ENCODE assay signal across 8 mouse cellular contexts in genomic region chr1:127204817-127205485, GRCm38 (mm10). TPM values are rescaled to one million over a fixed set of nuclear protein-coding genes. Genes with fewer than 3 reads are reported as not detected.
A peak's percentile ranks its signal among the peaks of the same experiment; 100 is the strongest.
DNase-seq lines count a peak whose midpoint lies in the region; ATAC-seq and TF ChIP-seq lines count a peak whose summit lies in the region.

Gene Mgat5, plus strand, starts transcription at chr1:127205015.

- no peak for TF ChIP-seq CTCF in bone marrow macrophage, adult 2 months (IDR thresholded peaks at IDR 0.05; ENCODE audit: low read depth, low read length)
- 0 out of 2 replicates have a peak, but pooled peaks have one; percentile 5 for TF ChIP-seq CTCF in embryonic fibroblast, embryonic 13.5 days (IDR thresholded peaks at IDR 0.05; ENCODE audit: borderline replicate concordance, insufficient read depth, low read length)

- peaks cover 35% of the 10 kb centered on the region for H3K4me1 ChIP-seq in bone marrow macrophage, adult 2 months (ENCODE audit: control insufficient read depth, insufficient read depth, low read length)
- H3K4me1 ChIP-seq in embryonic fibroblast, embryonic 13.5 days (ENCODE audit: control insufficient read depth, insufficient read depth, low read length): peaks cover 3% of the 10 kb centered on the region; the same call in 1 of the 2 replicates
- H3K4me1 ChIP-seq in heart, embryonic 10.5 days: peaks cover 16% of the 10 kb centered on the region
- H3K4me1 ChIP-seq in kidney, embryonic 15.5 days: peaks cover 48% of the 10 kb centered on the region

- peak within 1 kb of the TSS; percentile 85 for H3K4me3 ChIP-seq in bone marrow macrophage, adult 2 months (ENCODE audit: insufficient read depth, low read length)
- peak within 1 kb of the TSS; percentile 75 for H3K4me3 ChIP-seq in embryonic fibroblast, embryonic 13.5 days (ENCODE audit: insufficient read depth, low read length)
- peak within 1 kb of the TSS; percentile 71 for H3K4me3 ChIP-seq in heart, embryonic 10.5 days
- peak within 1 kb of the TSS; percentile 87 for H3K4me3 ChIP-seq in kidney, embryonic 15.5 days (replicated peaks)

- no peaks in the 10 kb centered on the region for H3K9me3 ChIP-seq in heart, embryonic 10.5 days
- H3K9me3 ChIP-seq in kidney, embryonic 15.5 days (replicated peaks): no peaks in the 10 kb centered on the region

- under 1% methylated on average over 51 of the region's 51 CpGs for WGBS in heart, embryonic 10.5 days
- under 1% methylated on average over 51 of the region's 51 CpGs for WGBS in kidney, embryonic 15.5 days

- no peak for TF ChIP-seq POLR2A in bone marrow macrophage, adult 2 months (IDR thresholded peaks at IDR 0.05; ENCODE audit: borderline replicate concordance, low read depth, low read length)
- peak; percentile 78 for TF ChIP-seq POLR2A in embryonic fibroblast, embryonic 13.5 days (IDR thresholded peaks at IDR 0.05; ENCODE audit: low read depth, low read length)

- ATAC-seq in kidney, embryonic 15.5 days (replicated peaks; ENCODE audit: low FRiP score): peak; percentile 93
- peak; percentile 83 for ATAC-seq in monocyte, adult 5-6 weeks (replicated peaks; ENCODE audit: insufficient number of reproducible peaks, low FRiP score, low TSS enrichment, poor library complexity, severe bottlenecking)

- no peaks in the 10 kb centered on the region for H3K27me3 ChIP-seq in heart, embryonic 10.5 days (ENCODE audit: insufficient read depth, poor library complexity, severe bottlenecking)
- H3K27me3 ChIP-seq in kidney, embryonic 15.5 days: no peaks in the 10 kb centered on the region

- peak within 1 kb of the TSS; percentile 96 for H3K4me2 ChIP-seq in kidney, embryonic 15.5 days

- H3K36me3 ChIP-seq in heart, embryonic 10.5 days: no peaks in the 10 kb centered on the region
- H3K36me3 ChIP-seq in kidney, embryonic 15.5 days: no peaks in the 10 kb centered on the region

- DNase-seq in A20 (ENCODE audit: low read depth, low spot score) (peak; percentile 95), liver (peak; percentile 88)
- DNase-seq in heart, embryonic 10.5 days (ENCODE audit: low spot score): peak; percentile 97
- peak; percentile 81 to 89 for DNase-seq in spleen, postnatal 4 days (ENCODE audit: low spot score in 2 of 2)

- H3K9ac ChIP-seq in kidney, embryonic 15.5 days: peak within 1 kb of the TSS; percentile 82

- H3K27ac ChIP-seq in bone marrow macrophage, adult 2 months (ENCODE audit: insufficient read depth, low read depth, low read length): peak within 1 kb of the TSS; percentile 91
- H3K27ac ChIP-seq in embryonic fibroblast, embryonic 13.5 days (ENCODE audit: insufficient read depth, low read length): peak within 1 kb of the TSS; percentile 95
- H3K27ac ChIP-seq in heart, embryonic 10.5 days: peak within 1 kb of the TSS; percentile 93
- H3K27ac ChIP-seq in kidney, embryonic 15.5 days: peak within 1 kb of the TSS; percentile 99

RNA-seq across cellular contexts. Expression of gene Mgat5, which starts in this region (rescaled TPM):
- polyA plus RNA-seq in bone marrow macrophage, adult 2 months (2012; ENCODE audit: insufficient read depth, insufficient read length, missing spikeins): 20.4 and 22.7 TPM in 2 replicates
- polyA plus RNA-seq in embryonic fibroblast, embryonic 13.5 days (2011; ENCODE audit: insufficient read length, low read depth, missing spikeins): 13.3 and 24.2 TPM in 2 replicates
- polyA plus RNA-seq in heart, embryonic 10.5 days (2016; fragmentation: Nextera tagmentation; extraction: Ambion mirVana): 3.2 and 3.5 TPM in 2 replicates
- polyA plus RNA-seq in kidney, embryonic 15.5 days (2015; fragmentation: Nextera tagmentation; extraction: Ambion mirVana): 8.2 and 8.6 TPM in 2 replicates
- 19.4 to 35.1 TPM (median 21.1 TPM) in 3 replicates for total RNA-seq in monocyte, adult 5-6 weeks (2017)

Comparison
In these comparisons a context has a peak if more than half of its experiments do, and no peak if none do; other contexts are left out.
1. Peak in every context shown above with its lines: DNase-seq, ATAC-seq, H3K4me3 ChIP-seq and H3K27ac ChIP-seq.